Mouse (Mus musculus): Measurements from ENCODE around the gene Arrdc4. TPM values are rescaled to one million over a fixed set of nuclear protein-coding genes. Genes with fewer than 3 reads are reported as not detected.

The Arrdc4 gene
- polyA plus RNA-seq, 1 experiment = 17.9 TPM

DNA sequence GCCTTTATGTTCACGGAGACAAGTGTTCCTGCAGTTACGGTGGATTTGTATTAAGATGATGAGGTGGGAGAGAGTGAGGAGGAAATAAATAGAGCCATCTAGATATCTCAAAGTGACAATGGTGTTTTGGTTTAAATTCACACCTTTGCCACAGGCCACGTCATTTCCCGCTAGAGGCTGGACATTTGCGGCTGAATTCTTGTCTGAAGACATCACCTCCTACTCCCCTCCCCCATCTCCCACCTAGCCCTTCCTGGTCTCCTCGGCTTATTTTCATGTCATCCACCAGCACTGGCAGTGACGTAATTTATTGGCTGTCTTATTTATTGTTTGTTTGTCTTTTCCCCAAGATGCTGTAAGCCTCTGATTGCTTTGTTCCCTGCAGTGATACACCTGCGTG lies 32.1 kb downstream of the Arrdc4 start:
- no peak overlapping the region for H3K4me3 ChIP-seq (replicated peaks; ENCODE audit: extremely low read depth, low read depth, low read length)
- TF ChIP-seq POLR2A (IDR thresholded peaks at IDR 0.05; ENCODE audit: borderline replicate concordance, extremely low read depth, low read depth, low read length) (no peak), CTCF (IDR thresholded peaks at IDR 0.05; ENCODE audit: insufficient read depth, low read length) (no peak)
- 45% methylated on average over 8 of the region's 8 CpGs for WGBS
- no peak for DNase-seq
- H3K4me1 ChIP-seq (ENCODE audit: control insufficient read depth, insufficient read depth, low read length) = peaks cover 6% of the 10 kb centered on the region

DNA sequence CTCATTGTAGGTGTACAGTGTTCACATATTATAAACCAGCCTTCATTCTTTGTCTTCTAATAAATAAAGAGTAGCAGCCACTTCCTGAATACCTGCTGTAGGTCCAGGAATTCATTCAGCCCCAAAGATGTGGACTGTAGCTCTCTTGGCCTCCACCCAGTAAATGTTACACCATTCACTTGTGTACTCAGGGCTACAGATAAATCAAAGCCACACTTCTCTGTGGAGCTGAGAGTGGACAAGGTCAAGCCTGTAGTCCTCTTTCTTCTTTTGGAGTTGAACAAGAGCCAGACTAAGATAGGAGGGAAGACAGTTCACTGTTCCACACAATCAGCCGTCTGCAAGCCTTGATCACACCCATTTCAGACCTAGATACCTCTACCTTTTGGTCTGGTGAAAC lies 36.1 kb downstream of the Arrdc4 start:
- WGBS = 35% methylated on average over 1 of the region's 1 CpGs
- DNase-seq = no peak
- TF ChIP-seq POLR2A (IDR thresholded peaks at IDR 0.05; ENCODE audit: borderline replicate concordance, extremely low read depth, low read depth, low read length) (no peak), CTCF (IDR thresholded peaks at IDR 0.05; ENCODE audit: insufficient read depth, low read length) (no peak)
- Histone ChIP-seq H3K4me1 (ENCODE audit: control insufficient read depth, insufficient read depth, low read length) (peaks cover 4% of the 10 kb centered on the region), H3K4me3 (replicated peaks; ENCODE audit: extremely low read depth, low read depth, low read length) (no peak overlapping the region)

DNA sequence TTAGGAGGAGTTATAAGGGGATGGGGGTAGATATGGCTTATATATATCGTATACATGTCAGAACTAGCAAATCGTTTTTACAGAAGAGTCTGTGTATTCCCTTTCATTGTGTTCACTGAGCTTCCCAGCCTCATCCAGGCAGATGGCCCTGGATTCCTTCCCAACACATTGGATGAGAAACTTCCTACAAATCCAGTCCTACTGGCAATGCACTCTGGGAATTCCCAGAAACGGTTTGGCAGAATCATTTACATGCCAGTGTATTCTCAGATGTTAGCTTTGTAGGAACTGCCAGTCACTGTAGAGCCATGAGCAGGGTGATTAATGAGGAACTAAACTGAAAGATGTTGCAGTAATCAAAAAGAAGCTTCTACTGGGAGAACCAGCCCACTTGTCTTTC lies 36.6 kb downstream of the Arrdc4 start:
- no peak overlapping the region for H3K4me3 ChIP-seq (replicated peaks; ENCODE audit: extremely low read depth, low read depth, low read length)
- no peak for TF ChIP-seq CTCF (IDR thresholded peaks at IDR 0.05; ENCODE audit: insufficient read depth, low read length)
- no peak for TF ChIP-seq POLR2A (IDR thresholded peaks at IDR 0.05; ENCODE audit: borderline replicate concordance, extremely low read depth, low read depth, low read length)
- 51% methylated on average over 3 of the region's 3 CpGs for WGBS
- no peak for DNase-seq
- H3K4me1 ChIP-seq (ENCODE audit: control insufficient read depth, insufficient read depth, low read length) = no peaks in the 10 kb centered on the region

DNA sequence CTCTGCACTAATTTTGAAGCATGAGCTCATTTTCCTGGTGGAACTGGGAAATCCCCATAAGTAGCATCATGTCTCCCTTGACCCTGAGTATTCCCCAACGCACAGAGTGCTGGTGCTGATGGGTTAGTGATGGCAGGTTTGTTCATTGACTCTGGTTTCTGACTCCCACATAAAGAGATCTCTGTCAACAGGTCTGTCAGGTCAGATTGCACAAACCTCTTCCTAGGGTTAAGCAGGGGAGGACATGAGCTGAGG lies 39.8 kb downstream of the Arrdc4 start:
- TF ChIP-seq CTCF (IDR thresholded peaks at IDR 0.05; ENCODE audit: insufficient read depth, low read length) (no peak), POLR2A (IDR thresholded peaks at IDR 0.05; ENCODE audit: borderline replicate concordance, extremely low read depth, low read depth, low read length) (no peak)
- Histone ChIP-seq H3K4me1 (ENCODE audit: control insufficient read depth, insufficient read depth, low read length) (no peaks in the 10 kb centered on the region), H3K4me3 (replicated peaks; ENCODE audit: extremely low read depth, low read depth, low read length) (no peak overlapping the region)
- no peak for DNase-seq
- 32% methylated on average over 1 of the region's 1 CpGs for WGBS

- TF ChIP-seq CTCF (IDR thresholded peaks at IDR 0.05; ENCODE audit: insufficient read depth, low read length) (no peak), POLR2A (IDR thresholded peaks at IDR 0.05; ENCODE audit: borderline replicate concordance, extremely low read depth, low read depth, low read length) (no peak)
Observed at GRCm38 (mm10) chr7:68708563-68709318, 40.3 kb downstream of the Arrdc4 start.

DNA sequence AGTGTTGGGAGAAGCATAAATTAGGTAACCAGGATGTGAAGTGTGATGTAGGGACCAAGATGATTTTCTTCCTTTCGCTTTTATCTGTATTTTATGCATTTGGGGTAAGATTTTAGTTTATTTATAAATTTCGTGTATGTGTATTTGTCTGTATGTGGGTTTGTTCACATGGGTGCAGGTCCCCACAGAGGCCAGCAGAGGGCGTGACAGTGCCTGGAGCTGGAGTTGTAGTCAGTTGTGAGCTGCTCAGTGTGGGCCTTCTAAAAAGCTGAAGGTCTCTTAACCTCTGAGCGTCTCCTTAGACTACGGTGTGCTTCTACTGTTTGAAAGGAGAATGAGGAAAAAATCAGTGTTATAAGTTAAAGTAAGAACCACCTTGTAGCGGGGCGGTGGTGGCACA lies 43.9 kb downstream of the Arrdc4 start:
- no peaks in the 10 kb centered on the region for H3K4me1 ChIP-seq (ENCODE audit: control insufficient read depth, insufficient read depth, low read length)
- TF ChIP-seq POLR2A (IDR thresholded peaks at IDR 0.05; ENCODE audit: borderline replicate concordance, extremely low read depth, low read depth, low read length) (no peak), CTCF (IDR thresholded peaks at IDR 0.05; ENCODE audit: insufficient read depth, low read length) (0 out of 2 replicates have a peak, but pooled peaks have one; percentile 18)
- WGBS = 93% methylated on average over 7 of the region's 7 CpGs
- DNase-seq = no peak
- H3K4me3 ChIP-seq (replicated peaks; ENCODE audit: extremely low read depth, low read depth, low read length) = no peak overlapping the region

More at GRCm38 (mm10) chr7:68708563-68709318, 40.3 kb downstream of the Arrdc4 start:
- 73% methylated on average over 3 of the region's 3 CpGs for WGBS
- no peak overlapping the region for H3K4me3 ChIP-seq (replicated peaks; ENCODE audit: extremely low read depth, low read depth, low read length)
- no peaks in the 10 kb centered on the region for H3K4me1 ChIP-seq (ENCODE audit: control insufficient read depth, insufficient read depth, low read length)
- no peak for DNase-seq

DNA sequence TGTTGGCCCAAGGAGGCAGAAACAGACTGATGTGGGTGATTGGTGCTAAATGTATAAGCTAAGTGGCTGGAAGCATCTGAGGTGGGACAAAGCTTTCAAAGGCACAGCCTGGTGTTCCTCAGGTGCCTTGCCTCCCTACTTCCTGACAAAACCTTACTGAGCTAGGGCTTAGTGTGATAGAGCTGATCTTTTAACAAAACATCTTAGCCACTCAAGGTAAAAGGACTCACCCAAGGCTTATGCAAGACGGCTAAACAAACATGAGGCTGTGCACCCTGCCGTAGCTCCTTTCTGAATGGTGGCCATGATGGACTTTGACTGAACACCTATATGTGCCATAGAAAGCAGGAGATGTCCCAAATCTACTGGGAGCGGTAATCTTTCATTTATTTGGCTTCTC lies 51.7 kb downstream of the Arrdc4 start:
- TF ChIP-seq POLR2A (IDR thresholded peaks at IDR 0.05; ENCODE audit: borderline replicate concordance, extremely low read depth, low read depth, low read length) (no peak), CTCF (IDR thresholded peaks at IDR 0.05; ENCODE audit: insufficient read depth, low read length) (no peak)
- H3K4me3 ChIP-seq (replicated peaks; ENCODE audit: extremely low read depth, low read depth, low read length) = no peak overlapping the region
- H3K4me1 ChIP-seq (ENCODE audit: control insufficient read depth, insufficient read depth, low read length) = peaks cover 2% of the 10 kb centered on the region
- no peak for DNase-seq
- 77% methylated on average over 3 of the region's 3 CpGs for WGBS

DNA sequence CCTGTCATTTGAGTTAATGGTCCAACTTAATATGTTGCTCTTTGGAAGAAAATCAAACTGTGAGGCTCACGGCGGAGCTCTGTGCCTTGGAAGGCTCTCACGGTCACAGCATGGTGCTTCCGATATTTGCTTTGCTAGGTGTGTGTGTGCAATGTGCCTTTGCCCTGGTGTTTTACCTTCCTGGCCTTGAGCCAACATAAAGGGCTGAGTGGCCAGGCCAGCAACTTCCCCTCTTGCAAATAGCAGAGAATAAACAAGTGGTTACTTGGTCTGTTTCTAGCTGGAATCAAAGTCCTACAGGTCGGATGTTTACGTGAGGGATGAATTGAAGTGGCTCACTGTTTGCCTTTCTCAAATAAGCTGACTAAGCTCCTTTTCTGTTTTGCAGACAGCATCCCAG lies 52.1 kb downstream of the Arrdc4 start:
- WGBS = 42% methylated on average over 6 of the region's 6 CpGs
- TF ChIP-seq POLR2A (IDR thresholded peaks at IDR 0.05; ENCODE audit: borderline replicate concordance, extremely low read depth, low read depth, low read length) = no peak
- no peak for TF ChIP-seq CTCF (IDR thresholded peaks at IDR 0.05; ENCODE audit: insufficient read depth, low read length)
- DNase-seq = peak; percentile 22
- H3K4me1 ChIP-seq (ENCODE audit: control insufficient read depth, insufficient read depth, low read length) = peaks cover 2% of the 10 kb centered on the region
- no peak overlapping the region for H3K4me3 ChIP-seq (replicated peaks; ENCODE audit: extremely low read depth, low read depth, low read length)

DNA sequence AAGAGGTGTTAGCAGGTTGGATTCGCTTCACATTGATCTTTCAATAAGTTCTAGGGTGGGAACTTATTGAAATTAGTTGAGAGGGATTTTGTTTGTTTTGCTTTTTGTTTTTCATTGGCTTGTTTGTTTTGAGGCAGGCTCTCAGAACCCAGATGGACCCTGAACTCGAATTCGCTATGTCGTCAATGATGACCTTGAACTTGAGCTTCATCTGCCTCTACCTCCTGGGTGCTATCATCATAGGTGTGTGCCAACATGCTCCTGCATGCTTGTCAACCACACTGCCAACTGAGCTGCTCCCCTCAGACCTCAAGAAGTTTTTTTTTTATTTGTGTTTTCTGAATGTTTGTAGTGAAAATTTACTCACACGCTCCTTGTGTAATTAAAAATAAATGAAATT lies 52.6 kb downstream of the Arrdc4 start:
- TF ChIP-seq CTCF (IDR thresholded peaks at IDR 0.05; ENCODE audit: insufficient read depth, low read length) = no peak
- TF ChIP-seq POLR2A (IDR thresholded peaks at IDR 0.05; ENCODE audit: borderline replicate concordance, extremely low read depth, low read depth, low read length) = no peak

GRCm38 (mm10) chr7:68692731-68693130 lies 56.3 kb downstream of the Arrdc4 start:
- TF ChIP-seq CTCF (IDR thresholded peaks at IDR 0.05; ENCODE audit: insufficient read depth, low read length) (no peak), POLR2A (IDR thresholded peaks at IDR 0.05; ENCODE audit: borderline replicate concordance, extremely low read depth, low read depth, low read length) (no peak)
- Histone ChIP-seq H3K4me1 (ENCODE audit: control insufficient read depth, insufficient read depth, low read length) (peaks cover 2% of the 10 kb centered on the region), H3K4me3 (replicated peaks; ENCODE audit: extremely low read depth, low read depth, low read length) (no peak overlapping the region)
- WGBS = 36% methylated on average over 4 of the region's 4 CpGs
- DNase-seq = no peak

More for the DNA sequence above, 52.6 kb downstream of the Arrdc4 start:
- no peak overlapping the region for H3K4me3 ChIP-seq (replicated peaks; ENCODE audit: extremely low read depth, low read depth, low read length)
- peaks cover 2% of the 10 kb centered on the region for H3K4me1 ChIP-seq (ENCODE audit: control insufficient read depth, insufficient read depth, low read length)
- 69% methylated on average over 5 of the region's 5 CpGs for WGBS
- no peak for DNase-seq

Measured in lung, adult 2 months (tissue).